Mouse (Mus musculus): Measurements from ENCODE around the gene Eepd1. TPM values are rescaled to one million over a fixed set of nuclear protein-coding genes. Genes with fewer than 3 reads are reported as not detected.

Eepd1 gene
- polyA plus RNA-seq, 1 experiment from 2014 or later, result 6.0 TPM

DNA sequence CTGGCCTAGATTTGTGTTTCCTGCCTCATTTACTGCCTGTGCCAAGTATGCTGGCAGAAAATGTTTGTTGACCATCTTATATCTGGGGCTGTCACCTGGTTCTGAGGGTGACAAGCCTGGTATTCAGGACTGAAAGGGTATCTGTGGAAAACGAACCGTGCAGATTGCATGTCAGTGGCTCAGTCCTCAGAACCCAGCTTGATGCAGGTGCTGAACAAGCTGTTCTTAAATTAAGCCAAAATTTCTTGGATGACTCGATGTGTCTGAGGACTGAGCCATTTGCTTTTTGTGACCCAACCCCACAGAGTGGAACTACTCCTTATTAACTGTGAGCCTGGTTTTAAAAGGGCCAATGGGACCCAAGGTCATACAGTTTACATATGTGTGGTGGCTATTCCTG lies 32.2 kb downstream of the Eepd1 start:
- ATAC-seq (replicated peaks; ENCODE audit: low FRiP score, low TSS enrichment, low read depth) (no peak), DNase-seq (ENCODE audit: low spot score) (no peak)
- Histone ChIP-seq H3K4me2 (ENCODE audit: low read length) (no peak overlapping the region), H3K36me3 (ENCODE audit: control insufficient read depth, insufficient read depth, low read length) (no peaks in the 10 kb centered on the region), H3K4me3 (ENCODE audit: low read depth, low read length) (no peak overlapping the region), H3K9ac (ENCODE audit: low read length) (no peak overlapping the region), H3K27ac (ENCODE audit: low read depth) (no peak overlapping the region), H3K27me3 (replicated peaks; ENCODE audit: control insufficient read depth, insufficient read depth, low read length) (no peaks in the 10 kb centered on the region), H3K9me3 (ENCODE audit: control insufficient read depth, low read length) (no peaks in the 10 kb centered on the region), H3K4me1 (replicated peaks; ENCODE audit: control insufficient read depth, insufficient read depth, low read length) (peaks cover 5% of the 10 kb centered on the region; the same call in 1 of the 2 replicates)
- 88% methylated on average over 3 of the region's 3 CpGs for WGBS

DNA sequence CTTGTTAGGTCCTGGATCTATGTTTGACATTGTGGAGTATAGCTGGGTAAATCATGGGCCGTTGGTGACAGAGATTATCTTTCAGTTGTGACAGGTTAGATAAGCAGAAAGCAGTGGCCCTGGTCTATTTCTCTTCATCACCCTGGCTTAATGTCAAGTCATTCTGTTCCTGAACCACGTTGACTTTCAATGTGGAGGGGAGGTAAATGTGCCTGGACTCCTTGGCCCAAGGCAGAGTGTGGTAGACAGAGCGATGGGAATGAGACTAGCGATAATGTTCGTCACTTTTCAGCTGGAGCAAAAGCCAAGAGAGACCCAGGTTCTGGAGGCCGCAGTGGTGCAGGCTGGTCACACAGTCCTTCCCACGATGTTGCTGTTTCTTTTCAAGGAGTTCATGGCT lies 35.3 kb downstream of the Eepd1 start:
- no peak for DNase-seq (ENCODE audit: low spot score)
- WGBS, result 60% methylated on average over 7 of the region's 7 CpGs
- Histone ChIP-seq H3K9ac (ENCODE audit: low read length) (no peak overlapping the region), H3K4me1 (replicated peaks; ENCODE audit: control insufficient read depth, insufficient read depth, low read length) (peaks cover 5% of the 10 kb centered on the region; the same call in 1 of the 2 replicates), H3K27ac (ENCODE audit: low read depth) (no peak overlapping the region), H3K36me3 (ENCODE audit: control insufficient read depth, insufficient read depth, low read length) (no peaks in the 10 kb centered on the region), H3K9me3 (ENCODE audit: control insufficient read depth, low read length) (no peaks in the 10 kb centered on the region), H3K4me3 (ENCODE audit: low read depth, low read length) (no peak overlapping the region), H3K4me2 (ENCODE audit: low read length) (no peak overlapping the region), H3K27me3 (replicated peaks; ENCODE audit: control insufficient read depth, insufficient read depth, low read length) (no peaks in the 10 kb centered on the region)
- no peak for ATAC-seq (replicated peaks; ENCODE audit: low FRiP score, low TSS enrichment, low read depth)

DNA sequence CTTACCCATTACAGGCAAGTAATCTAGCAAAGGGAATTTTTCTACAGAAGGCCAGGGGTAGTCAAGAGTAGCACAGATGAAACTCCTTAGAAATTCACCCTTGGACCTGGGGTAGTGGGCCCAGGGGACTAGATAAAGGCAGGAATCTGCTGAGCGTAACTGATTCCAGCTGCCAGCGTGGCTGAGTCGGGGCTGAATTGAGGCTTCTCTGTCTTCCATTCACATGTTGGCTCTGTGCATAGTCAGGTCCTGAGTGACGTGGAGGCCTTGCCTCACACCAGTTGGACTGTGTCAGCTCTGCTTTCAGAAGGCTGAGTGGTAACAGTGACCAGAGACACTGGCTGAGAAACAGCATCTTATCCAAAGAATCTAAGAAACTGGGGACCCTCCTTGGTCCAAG lies 36.6 kb downstream of the Eepd1 start:
- Histone ChIP-seq H3K27ac (ENCODE audit: low read depth) (no peak overlapping the region), H3K4me1 (replicated peaks; ENCODE audit: control insufficient read depth, insufficient read depth, low read length) (peaks cover 5% of the 10 kb centered on the region; the same call in 1 of the 2 replicates), H3K36me3 (ENCODE audit: control insufficient read depth, insufficient read depth, low read length) (no peaks in the 10 kb centered on the region), H3K9me3 (ENCODE audit: control insufficient read depth, low read length) (no peaks in the 10 kb centered on the region), H3K4me2 (ENCODE audit: low read length) (no peak overlapping the region), H3K4me3 (ENCODE audit: low read depth, low read length) (no peak overlapping the region), H3K9ac (ENCODE audit: low read length) (no peak overlapping the region), H3K27me3 (replicated peaks; ENCODE audit: control insufficient read depth, insufficient read depth, low read length) (no peaks in the 10 kb centered on the region)
- ATAC-seq (replicated peaks; ENCODE audit: low FRiP score, low TSS enrichment, low read depth) (no peak), DNase-seq (ENCODE audit: low spot score) (no peak)
- 46% methylated on average over 4 of the region's 4 CpGs for WGBS

DNA sequence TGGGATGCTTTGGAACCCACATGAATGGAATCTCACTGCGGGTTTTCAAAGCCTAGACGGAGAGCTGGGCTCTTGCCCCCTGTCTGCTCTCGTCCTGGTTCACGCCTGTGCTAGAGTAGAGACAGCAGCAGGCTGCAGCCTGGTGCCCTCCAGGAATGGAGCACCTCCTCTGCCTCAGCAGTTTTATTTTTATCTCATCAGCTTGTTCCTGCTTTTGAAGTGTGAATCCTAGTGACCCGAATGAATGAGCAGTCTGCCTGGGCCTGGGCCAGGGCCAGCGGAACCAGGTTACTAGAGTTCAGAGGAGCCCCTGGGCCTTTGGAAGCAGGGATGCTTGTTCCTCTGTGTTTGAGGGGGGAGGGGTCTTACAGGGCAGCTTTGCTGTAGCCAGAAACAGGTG lies 37.8 kb downstream of the Eepd1 start:
- H3K9me3 ChIP-seq (ENCODE audit: control insufficient read depth, low read length), result no peaks in the 10 kb centered on the region
- no peak overlapping the region for H3K27ac ChIP-seq (ENCODE audit: low read depth)
- no peaks in the 10 kb centered on the region for H3K36me3 ChIP-seq (ENCODE audit: control insufficient read depth, insufficient read depth, low read length)
- 62% methylated on average over 6 of the region's 6 CpGs for WGBS
- no peaks in the 10 kb centered on the region for H3K27me3 ChIP-seq (replicated peaks; ENCODE audit: control insufficient read depth, insufficient read depth, low read length)
- no peak overlapping the region for H3K4me2 ChIP-seq (ENCODE audit: low read length)
- no peak overlapping the region for H3K9ac ChIP-seq (ENCODE audit: low read length)
- DNase-seq (ENCODE audit: low spot score) (no peak), ATAC-seq (replicated peaks; ENCODE audit: low FRiP score, low TSS enrichment, low read depth) (no peak)
- peaks cover 5% of the 10 kb centered on the region; the same call in 1 of the 2 replicates for H3K4me1 ChIP-seq (replicated peaks; ENCODE audit: control insufficient read depth, insufficient read depth, low read length)
- no peak overlapping the region for H3K4me3 ChIP-seq (ENCODE audit: low read depth, low read length)

DNA sequence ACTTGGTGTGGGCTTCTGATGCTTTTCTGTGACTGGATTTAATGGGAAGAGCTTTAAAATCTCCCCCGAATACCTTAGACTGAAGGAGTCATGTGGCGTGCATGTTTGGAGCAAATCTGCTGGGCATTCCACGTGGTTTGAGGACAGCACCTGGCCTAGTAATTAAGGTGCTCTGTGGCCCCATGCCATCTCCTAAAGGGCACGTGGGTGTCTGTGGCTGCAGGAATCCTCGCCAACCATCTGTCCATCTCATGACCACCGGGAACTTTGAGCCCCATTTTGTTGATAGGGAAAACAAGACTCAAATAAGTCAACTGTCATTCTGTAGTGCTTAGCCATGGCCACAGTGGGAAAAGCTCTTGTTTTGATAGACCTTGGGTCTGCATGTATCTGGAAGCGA lies 39.5 kb downstream of the Eepd1 start:
- no peak for ATAC-seq (replicated peaks; ENCODE audit: low FRiP score, low TSS enrichment, low read depth)
- no peak overlapping the region for H3K27ac ChIP-seq (ENCODE audit: low read depth)
- 90% methylated on average over 7 of the region's 7 CpGs for WGBS
- H3K4me1 ChIP-seq (replicated peaks; ENCODE audit: control insufficient read depth, insufficient read depth, low read length), result peaks cover 5% of the 10 kb centered on the region; the same call in 1 of the 2 replicates
- no peaks in the 10 kb centered on the region for H3K36me3 ChIP-seq (ENCODE audit: control insufficient read depth, insufficient read depth, low read length)
- no peaks in the 10 kb centered on the region for H3K9me3 ChIP-seq (ENCODE audit: control insufficient read depth, low read length)
- H3K27me3 ChIP-seq (replicated peaks; ENCODE audit: control insufficient read depth, insufficient read depth, low read length), result no peaks in the 10 kb centered on the region
- DNase-seq (ENCODE audit: low spot score), result no peak
- no peak overlapping the region for H3K9ac ChIP-seq (ENCODE audit: low read length)
- H3K4me2 ChIP-seq (ENCODE audit: low read length), result no peak overlapping the region
- H3K4me3 ChIP-seq (ENCODE audit: low read depth, low read length), result no peak overlapping the region

DNA sequence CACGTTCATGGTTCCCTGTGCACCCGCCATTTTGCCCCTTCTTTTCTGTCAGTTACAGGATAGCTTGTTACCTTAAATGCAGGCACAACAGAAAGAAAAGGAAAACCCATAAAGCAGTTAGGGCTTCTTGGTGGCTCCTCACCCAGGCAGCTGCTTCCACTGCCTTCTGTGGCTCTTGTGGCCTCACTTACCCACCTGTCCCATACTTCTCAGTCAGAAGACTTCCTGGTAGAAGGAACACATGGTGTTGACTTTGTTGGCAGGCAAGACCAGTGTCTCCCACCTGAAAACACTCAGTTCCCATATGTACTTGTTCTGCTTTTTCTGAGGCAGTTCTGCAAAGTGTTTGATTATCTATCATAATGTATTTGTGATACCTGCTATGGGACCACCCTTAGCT lies 40.5 kb downstream of the Eepd1 start:
- no peak overlapping the region for H3K9ac ChIP-seq (ENCODE audit: low read length)
- H3K4me3 ChIP-seq (ENCODE audit: low read depth, low read length), result no peak overlapping the region
- H3K4me1 ChIP-seq (replicated peaks; ENCODE audit: control insufficient read depth, insufficient read depth, low read length), result peaks cover 9% of the 10 kb centered on the region
- no peaks in the 10 kb centered on the region for H3K36me3 ChIP-seq (ENCODE audit: control insufficient read depth, insufficient read depth, low read length)
- no peaks in the 10 kb centered on the region for H3K27me3 ChIP-seq (replicated peaks; ENCODE audit: control insufficient read depth, insufficient read depth, low read length)
- no peaks in the 10 kb centered on the region for H3K9me3 ChIP-seq (ENCODE audit: control insufficient read depth, low read length)
- DNase-seq (ENCODE audit: low spot score) (no peak), ATAC-seq (replicated peaks; ENCODE audit: low FRiP score, low TSS enrichment, low read depth) (no peak)
- H3K27ac ChIP-seq (ENCODE audit: low read depth), result no peak overlapping the region
- H3K4me2 ChIP-seq (ENCODE audit: low read length), result no peak overlapping the region
- WGBS, result 90% methylated on average over 2 of the region's 2 CpGs

DNA sequence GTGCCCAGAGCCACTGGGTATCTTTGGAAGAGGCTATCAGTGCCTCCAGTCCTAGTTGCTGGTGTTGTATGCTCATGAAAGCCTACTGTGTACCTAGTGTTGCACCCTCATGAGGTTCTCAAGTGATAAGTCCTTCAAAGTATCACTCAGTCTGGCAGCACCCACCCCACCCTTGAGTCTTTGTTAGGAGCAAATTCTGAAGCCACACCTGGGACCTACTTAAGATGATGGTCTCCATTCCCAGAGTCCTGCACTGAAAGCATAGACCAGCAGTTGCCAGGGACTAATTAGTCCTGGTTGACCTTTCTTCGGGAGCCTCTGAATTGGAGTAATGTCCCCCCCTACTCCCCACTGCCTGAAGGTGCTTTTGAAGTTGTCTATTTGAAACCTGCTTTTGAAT lies 45.2 kb downstream of the Eepd1 start:
- ATAC-seq (replicated peaks; ENCODE audit: low FRiP score, low TSS enrichment, low read depth), result no peak
- WGBS, result 34% methylated on average over 1 of the region's 1 CpGs

DNA sequence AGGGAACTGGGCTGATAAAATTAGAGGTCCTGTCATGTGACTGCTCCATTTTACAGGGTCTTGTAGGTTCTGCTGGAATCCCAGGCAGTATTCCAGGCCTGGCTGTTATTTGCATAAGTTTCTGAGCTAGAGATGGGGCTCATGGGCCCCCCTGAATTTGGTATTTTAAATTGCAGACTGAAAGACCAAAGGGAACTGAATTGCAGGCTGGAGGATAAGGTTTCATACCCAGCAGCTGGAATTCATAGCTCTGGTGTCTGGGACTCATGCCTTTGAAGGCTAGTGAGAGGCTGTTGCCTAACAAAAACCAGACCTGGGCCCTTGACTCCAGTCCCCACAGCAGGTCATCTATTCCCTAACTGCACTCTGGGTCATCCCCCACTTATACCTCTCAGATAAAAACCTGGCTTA lies 45.6 kb downstream of the Eepd1 start:
- Histone ChIP-seq H3K27me3 (replicated peaks; ENCODE audit: control insufficient read depth, insufficient read depth, low read length) (no peaks in the 10 kb centered on the region), H3K9ac (ENCODE audit: low read length) (no peak overlapping the region), H3K4me3 (ENCODE audit: low read depth, low read length) (no peak overlapping the region), H3K9me3 (ENCODE audit: control insufficient read depth, low read length) (no peaks in the 10 kb centered on the region), H3K4me1 (replicated peaks; ENCODE audit: control insufficient read depth, insufficient read depth, low read length) (peaks cover 10% of the 10 kb centered on the region; the same call in 1 of the 2 replicates), H3K36me3 (ENCODE audit: control insufficient read depth, insufficient read depth, low read length) (no peaks in the 10 kb centered on the region), H3K27ac (ENCODE audit: low read depth) (no peak overlapping the region), H3K4me2 (ENCODE audit: low read length) (no peak overlapping the region)
- DNase-seq (ENCODE audit: low spot score), result no peak
- ATAC-seq (replicated peaks; ENCODE audit: low FRiP score, low TSS enrichment, low read depth), result 0 out of 2 replicates have a peak, but pooled peaks have one; percentile 53

More for the DNA sequence above, 45.2 kb downstream of the Eepd1 start:
- no peak for DNase-seq (ENCODE audit: low spot score)
- H3K36me3 ChIP-seq (ENCODE audit: control insufficient read depth, insufficient read depth, low read length), result no peaks in the 10 kb centered on the region
- peaks cover 10% of the 10 kb centered on the region; the same call in 1 of the 2 replicates for H3K4me1 ChIP-seq (replicated peaks; ENCODE audit: control insufficient read depth, insufficient read depth, low read length)
- H3K4me3 ChIP-seq (ENCODE audit: low read depth, low read length), result no peak overlapping the region
- H3K9ac ChIP-seq (ENCODE audit: low read length), result no peak overlapping the region
- no peak overlapping the region for H3K27ac ChIP-seq (ENCODE audit: low read depth)
- H3K27me3 ChIP-seq (replicated peaks; ENCODE audit: control insufficient read depth, insufficient read depth, low read length), result no peaks in the 10 kb centered on the region
- H3K4me2 ChIP-seq (ENCODE audit: low read length), result no peak overlapping the region
- no peaks in the 10 kb centered on the region for H3K9me3 ChIP-seq (ENCODE audit: control insufficient read depth, low read length)

DNA sequence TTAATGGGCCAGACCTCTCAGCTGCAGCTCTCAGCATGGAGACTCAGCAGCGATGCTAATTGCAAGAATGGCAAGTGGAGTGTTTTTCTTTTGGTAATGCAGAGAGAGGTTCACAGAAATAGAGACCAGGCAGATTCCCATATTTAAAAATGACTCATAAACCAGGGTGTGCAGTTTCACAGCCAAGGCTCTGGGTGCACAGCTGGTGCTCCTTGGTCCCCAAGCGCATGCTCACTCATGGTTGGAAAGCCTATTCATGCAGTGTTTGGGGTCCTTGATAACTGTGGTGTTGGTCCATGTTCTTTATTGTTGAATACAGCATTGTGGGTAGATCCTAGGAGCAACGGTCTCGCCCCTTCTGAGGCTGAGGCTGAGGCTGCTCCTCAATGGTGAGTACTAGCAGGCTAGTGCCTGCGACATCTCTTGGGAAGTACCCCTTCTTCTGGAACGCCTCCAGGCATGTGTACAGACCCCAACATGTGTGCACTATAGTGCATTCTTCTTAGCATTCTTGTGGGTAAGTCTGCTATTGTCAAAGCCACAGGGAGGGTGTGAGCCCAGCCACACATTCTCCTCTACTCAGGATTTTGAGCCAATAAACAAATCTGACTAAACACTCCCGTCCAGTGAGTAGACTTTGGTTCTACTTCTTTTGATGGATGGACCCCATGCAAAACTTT lies 46.2 kb downstream of the Eepd1 start:
- Histone ChIP-seq H3K27ac (ENCODE audit: low read depth) (no peak overlapping the region), H3K9me3 (ENCODE audit: control insufficient read depth, low read length) (no peaks in the 10 kb centered on the region), H3K4me2 (ENCODE audit: low read length) (no peak overlapping the region), H3K36me3 (ENCODE audit: control insufficient read depth, insufficient read depth, low read length) (no peaks in the 10 kb centered on the region), H3K4me3 (ENCODE audit: low read depth, low read length) (no peak overlapping the region), H3K4me1 (replicated peaks; ENCODE audit: control insufficient read depth, insufficient read depth, low read length) (peaks cover 10% of the 10 kb centered on the region; the same call in 1 of the 2 replicates), H3K9ac (ENCODE audit: low read length) (no peak overlapping the region), H3K27me3 (replicated peaks; ENCODE audit: control insufficient read depth, insufficient read depth, low read length) (no peaks in the 10 kb centered on the region)
- 40% methylated on average over 7 of the region's 7 CpGs for WGBS
- DNase-seq (ENCODE audit: low spot score) (no peak), ATAC-seq (replicated peaks; ENCODE audit: low FRiP score, low TSS enrichment, low read depth) (0 out of 2 replicates have a peak, but pooled peaks have one; percentile 27)

Measured in intestine, embryonic 14.5 days (tissue).